Mouse (Mus musculus): ENCODE results near the gene Nol8. TPM values are rescaled to one million over a fixed set of nuclear protein-coding genes. Genes with fewer than 3 reads are reported as not detected.
A peak's percentile ranks its signal among the peaks of the same experiment; 100 is the strongest.

Gene Nol8
- polyA plus RNA-seq, 1 experiment from 2014 or later = 9.4 TPM

DNA sequence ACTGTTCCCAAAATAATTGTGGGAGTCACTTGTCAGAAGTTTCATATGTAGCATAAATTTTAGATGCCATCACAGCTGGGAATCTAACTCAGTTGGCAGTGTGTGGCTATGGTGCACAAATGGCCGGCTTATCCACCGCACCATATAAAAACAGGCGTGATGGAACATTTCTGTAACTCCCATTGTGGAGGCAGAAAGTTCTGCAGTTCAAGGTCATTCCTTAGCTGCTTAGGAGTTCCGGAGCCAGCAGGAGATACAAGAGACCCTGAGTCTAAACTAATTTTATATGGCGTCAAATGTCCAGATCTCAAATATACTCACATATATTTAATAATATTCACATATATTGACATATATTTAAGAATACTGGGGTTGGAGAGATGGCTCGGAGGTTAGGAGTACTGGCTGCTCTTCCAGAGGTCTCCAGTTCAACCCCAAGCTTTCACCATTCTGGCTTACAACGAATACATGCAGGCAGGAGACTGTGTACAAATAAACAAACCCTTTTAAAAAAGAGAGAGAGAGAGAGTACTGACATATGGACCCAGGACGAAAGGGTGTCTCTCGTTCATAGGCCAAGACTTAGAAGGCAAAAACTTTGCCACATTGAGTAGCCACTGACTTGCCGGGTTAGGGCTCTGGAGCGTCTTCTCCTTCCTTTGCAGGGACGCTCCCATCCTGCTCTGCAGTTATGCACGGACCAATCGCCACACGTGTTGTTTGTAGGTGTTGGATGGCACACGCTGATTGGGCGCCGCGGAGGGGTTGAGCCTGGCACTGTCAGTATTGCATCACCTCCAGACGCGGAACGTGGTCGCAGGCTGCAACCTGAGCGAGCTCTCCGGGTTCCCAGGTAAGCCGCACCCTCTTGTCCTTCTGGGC lies 28.7 kb downstream of the Nol8 start, which contains the start of gene Iars:
Iars (plus strand) TSS at position 750 of the 882 bp plus-strand sequence.
- 4% methylated on average over 26 of the region's 26 CpGs for WGBS
- peak; percentile 100 for ATAC-seq (ENCODE audit: low FRiP score, low TSS enrichment)

GRCm38 (mm10) chr13:49682233-49682846 lies 29.5 kb downstream of the Nol8 start:
- Histone ChIP-seq H3K4me3 (ENCODE audit: low read depth, low read length) (peak overlapping the region; percentile 77), H3K4me1 (replicated peaks; ENCODE audit: control insufficient read depth, insufficient read depth) (no peaks in the 10 kb centered on the region), H3K27me3 (ENCODE audit: control insufficient read depth, insufficient read depth, low read length) (no peaks in the 10 kb centered on the region), H3K9ac (ENCODE audit: low read length) (peak overlapping the region; percentile 79), H3K4me2 (replicated peaks; ENCODE audit: low read depth) (peak overlapping the region; percentile 86), H3K36me3 (ENCODE audit: control insufficient read depth, insufficient read depth, low read length) (no peaks in the 10 kb centered on the region), H3K27ac (replicated peaks) (peak overlapping the region; percentile 87), H3K9me3 (ENCODE audit: control insufficient read depth, low read length) (no peaks in the 10 kb centered on the region)
- peak; percentile 10; the same call in 1 of the 2 replicates for ATAC-seq (ENCODE audit: low FRiP score, low TSS enrichment)
- 1% methylated on average over 20 of the region's 20 CpGs for WGBS
- TF ChIP-seq EP300 (optimal IDR thresholded peaks at IDR 0.05) (no peak), CTCF (IDR thresholded peaks at IDR 0.05; ENCODE audit: low read depth) (no peak)
- DNase-seq (ENCODE audit: low spot score) = no peak

More for the DNA sequence above, 28.7 kb downstream of the Nol8 start, which contains the start of gene Iars:
- peak within 1 kb of the TSS; percentile 86 for H3K4me2 ChIP-seq (replicated peaks; ENCODE audit: low read depth)
- peak within 1 kb of the TSS; percentile 77 for H3K4me3 ChIP-seq (ENCODE audit: low read depth, low read length)
- no peaks in the 10 kb centered on the region for H3K9me3 ChIP-seq (ENCODE audit: control insufficient read depth, low read length)
- H3K27ac ChIP-seq (replicated peaks) = peak within 1 kb of the TSS; percentile 87
- DNase-seq (ENCODE audit: low spot score) = peak; percentile 98
- peak within 1 kb of the TSS; percentile 79 for H3K9ac ChIP-seq (ENCODE audit: low read length)
- H3K27me3 ChIP-seq (ENCODE audit: control insufficient read depth, insufficient read depth, low read length) = no peaks in the 10 kb centered on the region
- no peaks in the 10 kb centered on the region for H3K4me1 ChIP-seq (replicated peaks; ENCODE audit: control insufficient read depth, insufficient read depth)
- H3K36me3 ChIP-seq (ENCODE audit: control insufficient read depth, insufficient read depth, low read length) = no peaks in the 10 kb centered on the region
- TF ChIP-seq CTCF (IDR thresholded peaks at IDR 0.05; ENCODE audit: low read depth) (no peak), EP300 (optimal IDR thresholded peaks at IDR 0.05) (peak; percentile 49)

GRCm38 (mm10) chr13:49684266-49684665 lies 31.4 kb downstream of the Nol8 start:
- H3K27ac ChIP-seq (replicated peaks) = no peak overlapping the region
- no peak for TF ChIP-seq EP300 (optimal IDR thresholded peaks at IDR 0.05)
- DNase-seq (ENCODE audit: low spot score) (no peak), ATAC-seq (ENCODE audit: low FRiP score, low TSS enrichment) (no peak)
- H3K4me1 ChIP-seq (replicated peaks; ENCODE audit: control insufficient read depth, insufficient read depth) = no peaks in the 10 kb centered on the region
- peaks cover 6% of the 10 kb centered on the region; the same call in 1 of the 2 replicates for H3K36me3 ChIP-seq (ENCODE audit: control insufficient read depth, insufficient read depth, low read length)
- no peaks in the 10 kb centered on the region for H3K27me3 ChIP-seq (ENCODE audit: control insufficient read depth, insufficient read depth, low read length)
- H3K9ac ChIP-seq (ENCODE audit: low read length) = no peak overlapping the region
- 75% methylated on average over 4 of the region's 4 CpGs for WGBS
- no peaks in the 10 kb centered on the region for H3K9me3 ChIP-seq (ENCODE audit: control insufficient read depth, low read length)
- H3K4me3 ChIP-seq (ENCODE audit: low read depth, low read length) = no peak overlapping the region
- no peak overlapping the region for H3K4me2 ChIP-seq (replicated peaks; ENCODE audit: low read depth)

DNA sequence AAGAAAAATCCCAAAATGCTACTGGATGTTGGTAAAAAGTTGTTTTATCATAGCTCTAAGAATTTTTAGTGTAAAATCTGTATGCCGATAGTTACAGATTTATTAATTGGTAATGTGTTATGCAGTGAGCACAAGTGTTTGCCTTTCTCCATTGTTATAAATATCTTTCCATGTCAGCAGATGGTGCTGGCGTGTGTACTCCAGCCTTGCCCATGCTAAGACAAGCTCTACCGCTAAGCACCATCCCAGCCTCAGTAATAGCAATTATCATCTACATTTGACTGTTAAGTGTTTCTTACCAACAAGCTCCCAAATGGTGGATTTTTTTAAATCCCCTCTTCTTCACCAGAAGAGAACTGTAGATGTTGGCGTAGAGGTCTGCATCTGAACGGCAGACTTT lies 38.2 kb downstream of the Nol8 start:
- ATAC-seq (ENCODE audit: low FRiP score, low TSS enrichment) = no peak
- no peak for DNase-seq (ENCODE audit: low spot score)
- no peak overlapping the region for H3K4me3 ChIP-seq (ENCODE audit: low read depth, low read length)
- H3K9ac ChIP-seq (ENCODE audit: low read length) = no peak overlapping the region
- H3K27me3 ChIP-seq (ENCODE audit: control insufficient read depth, insufficient read depth, low read length) = no peaks in the 10 kb centered on the region
- H3K36me3 ChIP-seq (ENCODE audit: control insufficient read depth, insufficient read depth, low read length) = peaks cover 19% of the 10 kb centered on the region; the same call in 1 of the 2 replicates
- H3K4me2 ChIP-seq (replicated peaks; ENCODE audit: low read depth) = no peak overlapping the region
- no peak for TF ChIP-seq EP300 (optimal IDR thresholded peaks at IDR 0.05)
- no peak for TF ChIP-seq CTCF (IDR thresholded peaks at IDR 0.05; ENCODE audit: low read depth)
- WGBS = 94% methylated on average over 5 of the region's 5 CpGs
- H3K27ac ChIP-seq (replicated peaks) = no peak overlapping the region
- no peaks in the 10 kb centered on the region for H3K9me3 ChIP-seq (ENCODE audit: control insufficient read depth, low read length)
- no peaks in the 10 kb centered on the region for H3K4me1 ChIP-seq (replicated peaks; ENCODE audit: control insufficient read depth, insufficient read depth)

- DNase-seq (ENCODE audit: low spot score) = no peak
- no peaks in the 10 kb centered on the region for H3K4me1 ChIP-seq (replicated peaks; ENCODE audit: control insufficient read depth, insufficient read depth)
- no peak overlapping the region for H3K9ac ChIP-seq (ENCODE audit: low read length)
- no peak for ATAC-seq (ENCODE audit: low FRiP score, low TSS enrichment)
- no peaks in the 10 kb centered on the region for H3K27me3 ChIP-seq (ENCODE audit: control insufficient read depth, insufficient read depth, low read length)
- no peak overlapping the region for H3K4me2 ChIP-seq (replicated peaks; ENCODE audit: low read depth)
- peaks cover 20% of the 10 kb centered on the region for H3K36me3 ChIP-seq (ENCODE audit: control insufficient read depth, insufficient read depth, low read length)
- no peak overlapping the region for H3K4me3 ChIP-seq (ENCODE audit: low read depth, low read length)
- 93% methylated on average over 11 of the region's 11 CpGs for WGBS
- H3K9me3 ChIP-seq (ENCODE audit: control insufficient read depth, low read length) = no peaks in the 10 kb centered on the region
- TF ChIP-seq CTCF (IDR thresholded peaks at IDR 0.05; ENCODE audit: low read depth) (no peak), EP300 (optimal IDR thresholded peaks at IDR 0.05) (no peak)
- no peak overlapping the region for H3K27ac ChIP-seq (replicated peaks)
These were observed 50.4 kb downstream of the Nol8 start for GRCm38 (mm10) chr13:49703216-49703779.
